In the genomic region with DNA sequence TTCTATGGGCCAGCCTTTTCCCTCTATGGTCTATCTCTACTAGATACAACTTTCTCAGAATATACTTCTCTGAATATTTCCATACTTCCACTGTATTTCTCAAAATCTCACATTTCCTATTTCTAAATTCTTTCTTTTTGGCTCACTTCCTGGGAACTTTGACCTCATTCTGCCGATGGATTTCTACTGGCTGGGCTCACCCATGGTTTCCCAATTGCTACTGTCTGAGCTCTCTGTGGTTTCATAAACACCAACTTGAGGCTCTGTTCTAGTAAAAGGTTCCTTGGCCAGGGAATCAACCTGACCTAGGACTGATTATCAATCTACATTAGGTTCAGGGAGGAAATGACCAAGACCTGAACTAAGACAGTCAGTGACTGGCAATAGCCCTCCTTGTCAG, we compare ENCODE assay signal across 21 mouse cellular contexts. TPM values are rescaled to one million over a fixed set of nuclear protein-coding genes. Genes with fewer than 3 reads are reported as not detected.
DNase-seq lines count a peak whose midpoint lies in the region; ATAC-seq and TF ChIP-seq lines count a peak whose summit lies in the region.
"Had no signal": no experiment of that assay in that cellular context is flagged by ENCODE, and none has a peak within 500 bp of the region (broad histone marks: within the 10 kb centered on the region; RNA-seq: fewer than 3 reads in every experiment).

No protein-coding gene starts in this region.

- no peak for TF ChIP-seq POLR2A in liver, adult 2 months (IDR thresholded peaks at IDR 0.05; ENCODE audit: extremely low read depth, insufficient read depth, low read length)

- DNase-seq in liver, adult 2 months (ENCODE audit: extremely low read depth, low read depth, low spot score): peak; percentile 66
- DNase-seq in liver: no peak
- peak; percentile 25 for DNase-seq in 3T3-L1 (ENCODE audit: low read depth, low spot score)
- DNase-seq in lung, postnatal 36 days: peak; percentile 54
- no peak for DNase-seq in heart, embryonic 10.5 days (ENCODE audit: low spot score)
- DNase-seq: adrenal gland, adult 2 months; adrenal gland, postnatal 25 days; cerebellum, adult 11 months; cerebellum, adult 9-10 months; cerebellum, postnatal 36 days; gastrocnemius, postnatal 10 days; heart, postnatal 36 days had no signal

- H3K9ac ChIP-seq in liver, adult 2 months (ENCODE audit: low read depth, low read length): no peak overlapping the region
- no peak overlapping the region for H3K9ac ChIP-seq in neural tube, embryonic 15.5 days (replicated peaks)
- H3K9ac ChIP-seq: embryonic facial prominence, embryonic 13.5 days; forebrain, embryonic 12.5 days; heart, embryonic 13.5 days; hindbrain, embryonic 15.5 days had no signal

- no peak overlapping the region for H3K4me3 ChIP-seq in liver, adult 2 months (ENCODE audit: insufficient read depth, low read depth, low read length)
- H3K4me3 ChIP-seq in brown adipose tissue, adult 24 weeks (ENCODE audit: insufficient read depth, low read depth, low read length): no peak overlapping the region
- H3K4me3 ChIP-seq in neural tube, embryonic 15.5 days (replicated peaks): no peak overlapping the region
- H3K4me3 ChIP-seq in heart, embryonic 10.5 days: no peak overlapping the region
- H3K4me3 ChIP-seq: embryonic facial prominence, embryonic 13.5 days; forebrain, embryonic 12.5 days; heart, embryonic 13.5 days; hindbrain, embryonic 15.5 days had no signal

- 2% methylated on average over 1 of the region's 1 CpGs for WGBS in liver, adult 2 months
- 89% methylated on average over 1 of the region's 1 CpGs for WGBS in neural tube, embryonic 15.5 days
- WGBS in heart, embryonic 10.5 days: 85% methylated on average over 1 of the region's 1 CpGs

- H3K4me2 ChIP-seq in neural tube, embryonic 15.5 days: no peak overlapping the region
- H3K4me2 ChIP-seq: embryonic facial prominence, embryonic 13.5 days; forebrain, embryonic 12.5 days; heart, embryonic 13.5 days; hindbrain, embryonic 15.5 days had no signal

- peaks cover 5% of the 10 kb centered on the region for H3K4me1 ChIP-seq in liver, adult 2 months (ENCODE audit: control insufficient read depth, insufficient read depth, low read length)
- H3K4me1 ChIP-seq in brown adipose tissue, adult 24 weeks (ENCODE audit: control insufficient read depth, insufficient read depth, insufficient read length, low read length): peaks cover 15% of the 10 kb centered on the region; the same call in 1 of the 2 replicates
- H3K4me1 ChIP-seq in neural tube, embryonic 15.5 days: peaks cover 2% of the 10 kb centered on the region
- H3K4me1 ChIP-seq in heart, embryonic 10.5 days: no peaks in the 10 kb centered on the region
- H3K4me1 ChIP-seq: embryonic facial prominence, embryonic 13.5 days; forebrain, embryonic 12.5 days had no signal

- no peak overlapping the region; the same call in 1 of the 2 replicates for H3K27ac ChIP-seq in liver, adult 2 months (replicated peaks; ENCODE audit: insufficient read depth, low read depth, low read length)
- peak overlapping the region; percentile 84 for H3K27ac ChIP-seq in brown adipose tissue, adult 24 weeks (replicated peaks; ENCODE audit: low read depth, low read length)
- H3K27ac ChIP-seq in neural tube, embryonic 15.5 days (replicated peaks): no peak overlapping the region
- no peak overlapping the region for H3K27ac ChIP-seq in heart, embryonic 10.5 days
- H3K27ac ChIP-seq: embryonic facial prominence, embryonic 13.5 days; forebrain, embryonic 12.5 days; heart, embryonic 13.5 days; hindbrain, embryonic 15.5 days had no signal

- no peak for ATAC-seq in neural tube, embryonic 15.5 days (ENCODE audit: low FRiP score)
- ATAC-seq: activated CD4-positive, CD25-positive, alpha-beta regulatory T cell, adult 4 months; forebrain, embryonic 16.5 days; Patski had no signal

- no peaks in the 10 kb centered on the region for H3K36me3 ChIP-seq in liver, adult 2 months (ENCODE audit: control insufficient read depth, insufficient read depth, low read length)
- no peaks in the 10 kb centered on the region for H3K36me3 ChIP-seq in neural tube, embryonic 15.5 days
- no peaks in the 10 kb centered on the region for H3K36me3 ChIP-seq in heart, embryonic 10.5 days
- H3K36me3 ChIP-seq: embryonic facial prominence, embryonic 13.5 days; forebrain, embryonic 12.5 days; heart, embryonic 13.5 days; hindbrain, embryonic 15.5 days had no signal

- TF ChIP-seq CTCF in liver, adult 2 months (IDR thresholded peaks at IDR 0.05; ENCODE audit: low read depth, low read length): no peak

- no peaks in the 10 kb centered on the region for H3K27me3 ChIP-seq in liver, adult 2 months (ENCODE audit: control insufficient read depth, insufficient read depth, low read length)
- H3K27me3 ChIP-seq in neural tube, embryonic 15.5 days (replicated peaks): peaks cover 9% of the 10 kb centered on the region
- no peaks in the 10 kb centered on the region; the same call in 1 of the 2 replicates for H3K27me3 ChIP-seq in heart, embryonic 10.5 days (ENCODE audit: insufficient read depth, poor library complexity, severe bottlenecking)
- H3K27me3 ChIP-seq: embryonic facial prominence, embryonic 13.5 days; Patski had no signal

- no peaks in the 10 kb centered on the region for H3K9me3 ChIP-seq in neural tube, embryonic 15.5 days (replicated peaks)
- no peaks in the 10 kb centered on the region for H3K9me3 ChIP-seq in heart, embryonic 10.5 days
- H3K9me3 ChIP-seq: embryonic facial prominence, embryonic 13.5 days; forebrain, embryonic 12.5 days; heart, embryonic 13.5 days; hindbrain, embryonic 15.5 days had no signal

- no peaks in the 10 kb centered on the region for H3K79me2 ChIP-seq in liver, adult 2 months (ENCODE audit: control insufficient read depth, insufficient read depth, low read length)

RNA-seq across cellular contexts. Expression of a gene that starts 5.2 kb away (rescaled TPM):
- 440 and 468 TPM in 2 replicates for total RNA-seq in liver, adult 2 months (2014; rRNA removed)
- polyA plus RNA-seq in liver, adult 2 months (2012; rRNA removed): 200 and 218 TPM in 2 replicates
- 95.1 and 126 TPM in 2 replicates for polyA plus RNA-seq in brown adipose tissue, adult 24 weeks (2012; ENCODE audit: insufficient read depth, insufficient read length, missing spikeins)
- 17.4 and 18.5 TPM in 2 replicates for polyA plus RNA-seq in neural tube, embryonic 15.5 days (2015; fragmentation: Nextera tagmentation; extraction: Ambion mirVana)
- 18.7 and 25.9 TPM in 2 replicates for polyA plus RNA-seq in heart, embryonic 10.5 days (2016; fragmentation: Nextera tagmentation; extraction: Ambion mirVana)

Comparison
In these comparisons a context has a peak if more than half of its experiments do, and no peak if none do; other contexts are left out.
1. DNase-seq: peak in liver, adult 2 months (single experiment), 3T3-L1 (single experiment) and lung, postnatal 36 days (single experiment); none in liver (single experiment) and heart, embryonic 10.5 days (single experiment).